Mouse (Mus musculus): ENCODE measurements around the gene Shc1.
"Not testable (repeated sequence)": the region's sequence is repeated elsewhere in the genome, so short reads cannot be mapped to it uniquely, and the experiment has no call there.

Gene Shc1

GRCm38 (mm10) chr3:89419981-89420380 is 1.7 kb downstream of the Shc1 start:
- DNase-seq: no peak

GRCm38 (mm10) chr3:89420421-89420820 is 2.2 kb downstream of the Shc1 start:
- DNase-seq: no peak

- peak; percentile 83 for DNase-seq
Observed at GRCm38 (mm10) chr3:89421002-89421774, 2.9 kb downstream of the Shc1 start.

- DNase-seq: no peak
Observed at GRCm38 (mm10) chr3:89421810-89422473, 3.7 kb downstream of the Shc1 start.

GRCm38 (mm10) chr3:89422556-89423205 is 4.4 kb downstream of the Shc1 start:
- DNase-seq: no peak

GRCm38 (mm10) chr3:89424416-89425140 is 6.3 kb downstream of the Shc1 start:
- DNase-seq: no peak

GRCm38 (mm10) chr3:89425141-89425525 is 6.9 kb downstream of the Shc1 start:
- DNase-seq: no peak

GRCm38 (mm10) chr3:89425876-89426275 is 7.6 kb downstream of the Shc1 start:
- no peak for DNase-seq

GRCm38 (mm10) chr3:89429021-89429420 is 10.8 kb downstream of the Shc1 start:
- not testable (repeated sequence) for DNase-seq

- DNase-seq: peak; percentile 98
Observed at GRCm38 (mm10) chr3:89430171-89431159, 12.2 kb downstream of the Shc1 start, which contains the start of gene Pygo2. Gene Pygo2 (plus strand): TSS chr3:89430214.

- DNase-seq: no peak
Observed at GRCm38 (mm10) chr3:89432606-89433005, 14.4 kb downstream of the Shc1 start.

- DNase-seq: no peak
Observed at GRCm38 (mm10) chr3:89434532-89434931, 16.3 kb downstream of the Shc1 start.

- no peak for DNase-seq
Observed at GRCm38 (mm10) chr3:89435041-89435440, 16.8 kb downstream of the Shc1 start.

- peak; percentile 56 for DNase-seq
Observed at GRCm38 (mm10) chr3:89436176-89437113, 18.2 kb downstream of the Shc1 start, which contains the start of gene Pbxip1. Gene Pbxip1 (plus strand): TSS chr3:89436706.

- no peak for DNase-seq
Observed at GRCm38 (mm10) chr3:89437269-89437668, 19.0 kb downstream of the Shc1 start.

- DNase-seq: no peak
Observed at GRCm38 (mm10) chr3:89440691-89441090, 22.4 kb downstream of the Shc1 start.

GRCm38 (mm10) chr3:89448720-89449537 is 30.7 kb downstream of the Shc1 start:
- no peak for DNase-seq

- DNase-seq: peak; percentile 69
Observed at GRCm38 (mm10) chr3:89449541-89449940, 31.3 kb downstream of the Shc1 start.

- no peak for DNase-seq
Observed at GRCm38 (mm10) chr3:89451916-89452315, 33.7 kb downstream of the Shc1 start.
